Mouse (Mus musculus) layer of hippocampus, adult 18-20 months (tissue): ENCODE measurements around the gene Parpbp. TPM values are rescaled to one million over a fixed set of nuclear protein-coding genes. Genes with fewer than 3 reads are reported as not detected.

Experiments used
- DNase-seq, 2 experiments: peaks; one replicate each; pipeline ENCODE4 v3.0.0; 2022; ENCODE audit warnings: low spot score in 2 of 2
- long read RNA-seq: library from polyadenylated mRNA; stranded (forward); transcript quantifications from one replicate; pipeline ENCODE4 v2.0.0, GENCODE M21; 2021
- total RNA-seq, 2 experiments: library from RNA; stranded (reverse); gene quantifications; 2 replicates each; pipeline ENCODE4 v1.2.3; 2021

Gene Parpbp
- total RNA-seq, result 1 to 10 TPM in 1 of 2 experiments, under 1 TPM in 1; 0.54 to 1.3 TPM
- long read RNA-seq, partial matches to known transcripts, result 0 of 1 reads
- long read RNA-seq, other reads (novel, unspliced or antisense), result 1 of 1 reads

- DNase-seq, result peak; percentile 59 to 83
Measured at GRCm38 (mm10) chr10:88146707-88147477, at the start of gene Parpbp, which contains the start of gene Nup37. Parpbp (minus strand) TSS chr10:88146941. Nup37 (plus strand) TSS chr10:88146992.

GRCm38 (mm10) chr10:88167438-88168077, 20.8 kb upstream of the Parpbp start:
- DNase-seq, result no peak

GRCm38 (mm10) chr10:88166158-88166557, 19.4 kb upstream of the Parpbp start:
- DNase-seq, result no peak

GRCm38 (mm10) chr10:88162676-88163075, 15.9 kb upstream of the Parpbp start:
- no peak for DNase-seq

GRCm38 (mm10) chr10:88162096-88162495, 15.4 kb upstream of the Parpbp start:
- DNase-seq, result no peak

- no peak for DNase-seq
Measured at GRCm38 (mm10) chr10:88151658-88152057, 4.9 kb upstream of the Parpbp start.

- no peak for DNase-seq
Measured at GRCm38 (mm10) chr10:88150381-88150780, 3.6 kb upstream of the Parpbp start.

GRCm38 (mm10) chr10:88146187-88146586, 554 bp downstream of the Parpbp start:
- DNase-seq, result no peak

GRCm38 (mm10) chr10:88135630-88136029, 11.1 kb downstream of the Parpbp start:
- no peak for DNase-seq

GRCm38 (mm10) chr10:88119721-88120120, 27.0 kb downstream of the Parpbp start:
- no peak for DNase-seq

GRCm38 (mm10) chr10:88113290-88113689, 33.5 kb downstream of the Parpbp start:
- DNase-seq, result no peak

GRCm38 (mm10) chr10:88106169-88106568, 40.6 kb downstream of the Parpbp start:
- no peak for DNase-seq

- DNase-seq, result no peak
Measured at GRCm38 (mm10) chr10:88090772-88091171, 56.0 kb downstream of the Parpbp start, which contains the start of gene Pmch. Pmch (plus strand) TSS chr10:88091072.

GRCm38 (mm10) chr10:88067377-88067776, 79.4 kb downstream of the Parpbp start:
- no peak for DNase-seq

GRCm38 (mm10) chr10:88064872-88065271, 81.9 kb downstream of the Parpbp start:
- DNase-seq, result no peak

- no peak for DNase-seq
Measured at GRCm38 (mm10) chr10:88063436-88063835, 83.3 kb downstream of the Parpbp start.

- peak; percentile 59 to 82 for DNase-seq
Measured at GRCm38 (mm10) chr10:88056950-88057649, 89.6 kb downstream of the Parpbp start.

GRCm38 (mm10) chr10:88054233-88054985, 92.3 kb downstream of the Parpbp start:
- no peak for DNase-seq

- no peak for DNase-seq
Measured at GRCm38 (mm10) chr10:88046098-88046771, 100.5 kb downstream of the Parpbp start.

- DNase-seq, result no peak
Measured at GRCm38 (mm10) chr10:88044297-88044696, 102.4 kb downstream of the Parpbp start.
